Mouse (Mus musculus) activated CD4-positive, CD25-positive, alpha-beta regulatory T cell, adult 9 weeks (primary cell): ENCODE measurements around the gene Slc39a7. TPM values are rescaled to one million over a fixed set of nuclear protein-coding genes. Genes with fewer than 3 reads are reported as not detected.

Experiments used
- polyA plus RNA-seq: library from polyadenylated mRNA; unstranded; fragments of 100-300 nt; shearing (Covaris generic); gene quantifications from one replicate; pipeline ENCODE4 v1.2.1, GENCODE M21; 2017

Gene Slc39a7
- polyA plus RNA-seq, result 132 TPM

GRCm38 (mm10) chr17:34031465-34032173 lies at the start of gene Slc39a7, which contains the start of gene Rxrb:
Slc39a7 (minus strand) TSS chr17:34031682.
Rxrb (plus strand) TSS chr17:34031812.

GRCm38 (mm10) chr17:34038878-34039561 lies 7.5 kb upstream of the Slc39a7 start, which contains the start of gene Col11a2:
Col11a2 (plus strand) TSS chr17:34039437.

GRCm38 (mm10) chr17:34027656-34028223 lies 3.7 kb downstream of the Slc39a7 start, which contains the start of gene H2-Ke6:
H2-Ke6 (minus strand) TSS chr17:34028060.

GRCm38 (mm10) chr17:34024317-34024821 lies 7.1 kb downstream of the Slc39a7 start, which contains the start of gene Ring1:
Ring1 (minus strand) TSS chr17:34024680.

GRCm38 (mm10) chr17:34000150-34000537 lies 31.3 kb downstream of the Slc39a7 start, which contains the start of gene H2-K1:
H2-K1 (minus strand) TSS chr17:34000347.

Other genes with a start within 250 kb of the Slc39a7 start
- 4.4 TPM for gene Angptl4, start 249.9 kb downstream of the Slc39a7 start, polyA plus RNA-seq
- 3.4 TPM for gene Kank3, start 221.2 kb downstream of the Slc39a7 start, polyA plus RNA-seq
- gene Rps28, start 207.1 kb downstream of the Slc39a7 start, polyA plus RNA-seq, result 1,074 TPM
- 386 TPM for gene Ndufa7, start 207.1 kb downstream of the Slc39a7 start, polyA plus RNA-seq
- 32.2 TPM for gene Cd320, start 188.6 kb downstream of the Slc39a7 start, polyA plus RNA-seq
- not detected for gene Gm7029, start 157.8 kb downstream of the Slc39a7 start, polyA plus RNA-seq
- gene Kifc1, start 141.0 kb downstream of the Slc39a7 start, polyA plus RNA-seq, result 8.5 TPM
- 5.0 TPM for gene Platr17, start 126.5 kb downstream of the Slc39a7 start, polyA plus RNA-seq
- 132 TPM for gene Daxx, start 122.3 kb downstream of the Slc39a7 start, polyA plus RNA-seq
- gene Tapbp, start 115.8 kb downstream of the Slc39a7 start, polyA plus RNA-seq, result 697 TPM
- gene Zbtb22, start 115.8 kb downstream of the Slc39a7 start, polyA plus RNA-seq, result 20.2 TPM
- gene Rgl2, start 102.1 kb downstream of the Slc39a7 start, polyA plus RNA-seq, result 135 TPM
- 140 TPM for gene Pfdn6, start 91.3 kb downstream of the Slc39a7 start, polyA plus RNA-seq
- gene Wdr46, start 91.0 kb downstream of the Slc39a7 start, polyA plus RNA-seq, result 58.5 TPM
- gene B3galt4, start 80.2 kb downstream of the Slc39a7 start, polyA plus RNA-seq, result 30.8 TPM
- gene Vps52, start 75.9 kb downstream of the Slc39a7 start, polyA plus RNA-seq, result 89.2 TPM
- gene Rps18, start 75.7 kb downstream of the Slc39a7 start, polyA plus RNA-seq, result 2,816 TPM
- 13,533 TPM for gene H2-K1, start 31.3 kb downstream of the Slc39a7 start, polyA plus RNA-seq
- 21.4 TPM for gene Ring1, start 7.0 kb downstream of the Slc39a7 start, polyA plus RNA-seq
- 41.5 TPM for gene H2-Ke6, start 3.6 kb downstream of the Slc39a7 start, polyA plus RNA-seq
- 22.6 TPM for gene Rxrb, start 130 bp upstream of the Slc39a7 start, polyA plus RNA-seq
- gene Col11a2, start 7.8 kb upstream of the Slc39a7 start, polyA plus RNA-seq, result 3.3 TPM
- gene H2-Oa, start 60.7 kb upstream of the Slc39a7 start, polyA plus RNA-seq, result 34.3 TPM
- gene H2-DMa, start 87.9 kb upstream of the Slc39a7 start, polyA plus RNA-seq, result 108 TPM
- 142 TPM for gene Brd2, start 91.0 kb upstream of the Slc39a7 start, polyA plus RNA-seq
- 5.1 TPM for gene H2-DMb2, start 111.6 kb upstream of the Slc39a7 start, polyA plus RNA-seq
- gene H2-DMb1, start 121.4 kb upstream of the Slc39a7 start, polyA plus RNA-seq, result 4.3 TPM
- 516 TPM for gene Tap1, start 155.9 kb upstream of the Slc39a7 start, polyA plus RNA-seq
- 713 TPM for gene Psmb9, start 156.1 kb upstream of the Slc39a7 start, polyA plus RNA-seq
- gene Psmb8, start 166.0 kb upstream of the Slc39a7 start, polyA plus RNA-seq, result 1,545 TPM
- gene Tap2, start 171.8 kb upstream of the Slc39a7 start, polyA plus RNA-seq, result 455 TPM
- 78.8 TPM for gene H2-Ob, start 207.2 kb upstream of the Slc39a7 start, polyA plus RNA-seq
- gene H2-Ab1, start 226.0 kb upstream of the Slc39a7 start, polyA plus RNA-seq, result 31.4 TPM